Mouse (Mus musculus): Measurements from ENCODE around the gene Tjap1.

DNA sequence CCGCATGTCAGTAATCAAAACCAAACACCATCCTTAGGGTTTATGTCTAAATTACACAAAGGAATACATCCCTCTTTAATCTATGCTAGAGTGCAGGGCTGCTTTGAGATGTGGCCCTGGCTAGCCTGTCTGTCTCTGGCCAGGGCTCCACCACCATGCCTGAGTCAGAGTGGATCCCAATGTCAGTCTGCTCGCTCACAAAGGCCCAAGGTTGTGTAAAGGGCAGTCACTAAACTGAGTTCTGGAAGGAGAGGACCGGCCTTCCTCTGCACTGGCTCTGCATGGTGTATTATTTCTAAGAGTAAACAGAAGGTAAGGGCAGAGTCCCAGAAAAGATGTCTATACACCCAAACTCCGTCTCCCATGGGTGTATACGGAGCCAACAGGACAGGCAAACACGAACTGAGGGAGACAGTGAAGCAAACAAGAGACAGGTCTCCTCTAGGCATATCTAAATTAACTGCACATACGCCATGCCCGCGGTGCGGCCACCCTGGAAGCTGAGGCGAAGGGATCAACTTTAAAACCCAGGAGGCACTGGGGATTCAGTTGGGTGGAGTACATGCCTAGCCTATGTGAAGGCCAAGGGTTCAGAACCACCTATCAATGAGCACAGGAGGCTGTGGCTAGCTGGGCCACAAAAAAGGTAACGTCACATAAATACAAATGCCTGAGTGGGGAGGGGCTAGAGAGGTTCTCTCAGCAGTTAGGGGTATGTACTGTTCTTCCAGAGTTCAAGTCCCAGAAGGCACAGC is 4.6 kb downstream of the Tjap1 start:
- TF ChIP-seq POLR2A (IDR thresholded peaks at IDR 0.05; ENCODE audit: borderline replicate concordance, insufficient read depth, low read length) (no peak), CTCF (IDR thresholded peaks at IDR 0.05; ENCODE audit: borderline replicate concordance, insufficient read depth, low read depth, low read length) (no peak)

Data from cerebellum, adult 2 months (tissue).